Mouse (Mus musculus) urinary bladder, adult 2 months (tissue): ENCODE data around the gene 1700028J19Rik. TPM values are rescaled to one million over a fixed set of nuclear protein-coding genes. Genes with fewer than 3 reads are reported as not detected.

Experiments used
- DNase-seq: peaks from one replicate; pipeline ENCODE4 v3.0.0; 2022; ENCODE audit warnings: low spot score
- polyA plus RNA-seq: library from polyadenylated mRNA; depleted of rRNA; stranded (reverse); fragments of >200 nt; gene quantifications from 2 replicates; pipeline ENCODE4 v1.2.3, GENCODE M21; 2012; rRNA removed

Gene 1700028J19Rik
- 0.71 and 1.1 TPM in 2 replicates for polyA plus RNA-seq

GRCm38 (mm10) chr7:44246055-44246983 lies at the start of gene 1700028J19Rik, which contains the start of gene 2410002F23Rik:
Gene 1700028J19Rik (minus strand): TSS chr7:44246695.
Gene 2410002F23Rik (plus strand): TSS chr7:44246722.
- DNase-seq = peak; percentile 89

DNA sequence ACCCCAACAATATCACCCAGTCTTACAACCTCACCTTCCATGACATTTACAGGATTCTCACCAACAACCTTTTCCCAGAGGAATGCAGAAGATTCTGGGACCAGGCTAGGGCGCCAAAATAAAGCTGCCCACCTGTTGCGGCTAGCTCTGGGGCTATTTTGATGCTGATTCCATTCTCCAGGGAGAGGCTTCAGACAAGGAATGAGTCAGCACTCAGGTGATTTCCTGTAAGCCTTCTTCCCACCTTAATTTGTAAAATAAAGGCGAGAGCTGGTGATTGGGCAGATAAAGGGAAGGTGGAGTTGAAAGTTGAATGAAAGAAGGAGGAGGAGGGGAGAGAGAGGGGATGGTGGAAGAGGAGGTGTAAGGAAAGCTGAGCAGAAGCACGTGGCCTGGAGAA lies 44.9 kb upstream of the 1700028J19Rik start:
- no peak for DNase-seq

GRCm38 (mm10) chr7:44290986-44291385 lies 44.5 kb upstream of the 1700028J19Rik start:
- DNase-seq = no peak

- DNase-seq = no peak
Measured at GRCm38 (mm10) chr7:44287760-44288159, 41.3 kb upstream of the 1700028J19Rik start.

GRCm38 (mm10) chr7:44281586-44281985 lies 35.1 kb upstream of the 1700028J19Rik start:
- DNase-seq = no peak

- no peak for DNase-seq
Measured at GRCm38 (mm10) chr7:44280959-44281358, 34.5 kb upstream of the 1700028J19Rik start.

DNA sequence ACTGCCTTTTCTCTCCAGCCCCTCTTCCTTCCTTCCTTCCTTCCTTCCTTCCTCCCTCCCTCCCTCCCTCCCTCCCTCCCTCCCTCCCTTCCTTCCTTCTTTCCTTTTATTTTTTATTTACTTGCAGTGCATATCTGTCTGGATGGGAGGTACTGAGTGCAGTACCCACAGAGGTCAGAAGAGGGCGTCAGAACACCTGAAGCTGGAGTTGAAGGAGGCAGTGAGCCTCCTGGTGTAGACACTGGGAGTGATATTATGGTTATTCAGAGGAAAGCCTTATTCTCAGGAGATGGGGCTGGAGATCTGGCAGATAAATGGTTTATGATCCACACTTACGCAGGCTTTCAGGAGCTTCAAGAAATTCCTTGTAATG lies 30.7 kb upstream of the 1700028J19Rik start:
- DNase-seq = no peak

- DNase-seq = no peak
Measured at GRCm38 (mm10) chr7:44276461-44277249, 30.2 kb upstream of the 1700028J19Rik start.

- DNase-seq = no peak
Measured at GRCm38 (mm10) chr7:44275546-44275945, 29.1 kb upstream of the 1700028J19Rik start.

GRCm38 (mm10) chr7:44274096-44274495 lies 27.6 kb upstream of the 1700028J19Rik start:
- DNase-seq = no peak

DNA sequence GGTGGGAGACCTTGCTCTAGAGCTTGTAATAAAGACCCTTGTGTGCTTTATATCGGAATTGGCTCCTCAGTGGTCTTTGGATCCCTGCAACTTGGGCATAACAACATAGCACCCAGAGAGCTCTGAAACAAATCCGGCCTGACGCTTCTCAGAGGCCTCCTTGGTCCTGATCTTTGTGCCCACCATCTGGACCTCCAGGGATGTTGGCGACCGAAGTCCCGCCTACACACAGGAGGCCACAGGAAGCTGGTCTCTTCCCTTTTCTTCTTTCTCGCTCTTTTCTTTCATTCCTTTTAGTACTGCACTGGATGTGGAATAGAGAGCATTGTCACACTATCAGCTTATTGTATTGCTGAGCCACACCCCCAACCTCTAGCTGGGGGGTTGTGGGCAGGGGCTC lies 27.0 kb upstream of the 1700028J19Rik start:
- no peak for DNase-seq

GRCm38 (mm10) chr7:44272546-44272945 lies 26.1 kb upstream of the 1700028J19Rik start:
- DNase-seq = no peak

DNA sequence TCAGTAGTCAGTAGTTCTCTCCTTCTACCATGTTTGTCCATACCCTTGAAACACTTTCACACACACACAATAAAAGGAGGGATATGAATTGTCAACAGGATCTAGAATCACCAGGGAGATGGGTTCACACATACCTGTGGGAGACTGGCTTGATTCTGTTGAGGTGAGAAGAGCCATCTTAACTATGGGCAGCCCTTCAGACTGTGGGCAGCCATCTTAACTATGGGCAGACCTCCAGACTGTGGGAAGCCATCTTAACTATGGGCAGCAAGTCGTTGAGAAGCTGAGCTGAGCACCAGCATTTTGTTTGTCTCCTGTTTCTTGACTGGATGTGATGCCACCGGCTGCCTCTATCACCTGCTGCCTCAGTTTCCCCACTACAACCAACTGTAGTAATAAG lies 24.8 kb upstream of the 1700028J19Rik start:
- DNase-seq = no peak

DNA sequence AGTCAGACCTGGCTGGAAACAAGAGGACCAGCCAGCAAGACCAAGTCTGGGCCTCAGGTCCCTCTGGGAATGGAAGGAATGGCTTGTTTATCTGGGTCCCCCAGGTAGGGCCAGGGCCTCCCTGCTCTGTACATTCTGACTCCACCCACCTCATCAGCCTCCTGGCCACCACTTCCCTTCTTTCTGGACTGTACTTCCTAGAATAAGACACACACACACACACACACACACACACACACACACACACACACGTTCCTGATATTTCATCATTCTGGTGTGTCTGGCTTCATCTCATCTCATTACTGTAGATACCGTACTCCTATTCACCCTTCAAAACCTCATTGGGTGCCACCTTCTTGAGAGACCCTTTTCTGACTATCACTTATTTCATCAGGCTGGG lies 22.9 kb upstream of the 1700028J19Rik start:
- no peak for DNase-seq

- no peak for DNase-seq
Measured at GRCm38 (mm10) chr7:44268117-44268516, 21.6 kb upstream of the 1700028J19Rik start.

- peak; percentile 87 for DNase-seq
Measured at GRCm38 (mm10) chr7:44262791-44263643, 16.5 kb upstream of the 1700028J19Rik start.

GRCm38 (mm10) chr7:44261147-44261546 lies 14.7 kb upstream of the 1700028J19Rik start, which contains the start of gene Gm15517:
Gene Gm15517 (plus strand): TSS chr7:44261447.
- no peak for DNase-seq

- DNase-seq = no peak
Measured at GRCm38 (mm10) chr7:44260410-44260809, 13.9 kb upstream of the 1700028J19Rik start.

- no peak for DNase-seq
Measured at GRCm38 (mm10) chr7:44257278-44257677, 10.8 kb upstream of the 1700028J19Rik start, which contains the start of gene Acp4. Gene Acp4 (minus strand): TSS chr7:44257378.

- no peak for DNase-seq
Measured at GRCm38 (mm10) chr7:44254930-44255329, 8.4 kb upstream of the 1700028J19Rik start.

GRCm38 (mm10) chr7:44253023-44253616 lies 6.6 kb upstream of the 1700028J19Rik start:
- no peak for DNase-seq
